Comparison of ENCODE assay signal across 8 mouse cellular contexts in genomic region chr5:120710161-120710825, GRCm38 (mm10). TPM values are rescaled to one million over a fixed set of nuclear protein-coding genes. Genes with fewer than 3 reads are reported as not detected.
DNase-seq lines count a peak whose midpoint lies in the region; ATAC-seq and TF ChIP-seq lines count a peak whose summit lies in the region.

No protein-coding gene starts in this region.

- H3K27ac ChIP-seq in lung, embryonic 16.5 days (ENCODE audit: low read length): no peak overlapping the region
- H3K27ac ChIP-seq in embryonic facial prominence, embryonic 15.5 days (replicated peaks): no peak overlapping the region
- no peak overlapping the region for H3K27ac ChIP-seq in intestine, postnatal 0 days (ENCODE audit: low read depth, low read length)

- H3K36me3 ChIP-seq in lung, embryonic 16.5 days (ENCODE audit: control insufficient read depth, insufficient read depth, low read length): no peaks in the 10 kb centered on the region
- H3K36me3 ChIP-seq in embryonic facial prominence, embryonic 15.5 days: no peaks in the 10 kb centered on the region
- no peaks in the 10 kb centered on the region for H3K36me3 ChIP-seq in intestine, postnatal 0 days (ENCODE audit: control insufficient read depth, insufficient read depth)

- peak; percentile 37 for DNase-seq in embryo, embryonic 10 days (ENCODE audit: low spot score)
- DNase-seq in embryo, embryonic 9.5 days (ENCODE audit: extremely low spot score): no peak
- no peak for DNase-seq in lung, postnatal 14 days
- peak; percentile 49 for DNase-seq in neural tube, embryonic 10.5 days (ENCODE audit: extremely low spot score, low spot score)
- no peak for DNase-seq in urinary bladder, adult 18-20 months (ENCODE audit: low spot score in 2 of 2)

- H3K4me3 ChIP-seq in lung, embryonic 16.5 days (ENCODE audit: low read length): peak overlapping the region; percentile 42
- peak overlapping the region; percentile 50 for H3K4me3 ChIP-seq in embryonic facial prominence, embryonic 15.5 days (replicated peaks)
- H3K4me3 ChIP-seq in intestine, postnatal 0 days (ENCODE audit: low read depth, low read length): peak overlapping the region; percentile 37

- H3K4me2 ChIP-seq in lung, embryonic 16.5 days (ENCODE audit: low read depth, low read length): peak overlapping the region; percentile 60
- peak overlapping the region; percentile 87 for H3K4me2 ChIP-seq in embryonic facial prominence, embryonic 15.5 days (replicated peaks)
- H3K4me2 ChIP-seq in intestine, postnatal 0 days (replicated peaks; ENCODE audit: low read depth): peak overlapping the region; percentile 58

- no peak for TF ChIP-seq CTCF in intestine, postnatal 0 days (IDR thresholded peaks at IDR 0.05; ENCODE audit: low read depth)

- 3% methylated on average over 38 of the region's 40 CpGs for WGBS in lung, embryonic 16.5 days
- WGBS in embryonic facial prominence, embryonic 15.5 days: 4% methylated on average over 40 of the region's 40 CpGs
- 5% methylated on average over 40 of the region's 40 CpGs for WGBS in intestine, postnatal 0 days

- ATAC-seq in lung, embryonic 16.5 days (ENCODE audit: low read depth): peak; percentile 30; the same call in 1 of the 2 replicates
- ATAC-seq in embryonic facial prominence, embryonic 15.5 days (ENCODE audit: insufficient number of reproducible peaks, low FRiP score, low TSS enrichment, low read depth): 0 out of 2 replicates have a peak, but pooled peaks have one; percentile 6
- no peak for ATAC-seq in intestine, postnatal 0 days

- H3K9me3 ChIP-seq in lung, embryonic 16.5 days (ENCODE audit: control insufficient read depth, low read length): no peaks in the 10 kb centered on the region
- no peaks in the 10 kb centered on the region for H3K9me3 ChIP-seq in embryonic facial prominence, embryonic 15.5 days (replicated peaks)
- H3K9me3 ChIP-seq in intestine, postnatal 0 days (ENCODE audit: control insufficient read depth): no peaks in the 10 kb centered on the region

- H3K27me3 ChIP-seq in lung, embryonic 16.5 days (ENCODE audit: control insufficient read depth, insufficient read depth, low read depth, low read length): peaks cover 49% of the 10 kb centered on the region
- H3K27me3 ChIP-seq in embryonic facial prominence, embryonic 15.5 days: peaks cover 66% of the 10 kb centered on the region
- H3K27me3 ChIP-seq in intestine, postnatal 0 days (replicated peaks; ENCODE audit: control insufficient read depth, insufficient read depth, low read length): peaks cover 50% of the 10 kb centered on the region

- H3K9ac ChIP-seq in lung, embryonic 16.5 days (ENCODE audit: low read length): peak overlapping the region; percentile 29; the same call in 1 of the 2 replicates
- H3K9ac ChIP-seq in embryonic facial prominence, embryonic 15.5 days: peak overlapping the region; percentile 28
- peak overlapping the region; percentile 40 for H3K9ac ChIP-seq in intestine, postnatal 0 days (ENCODE audit: low read depth, low read length)

- H3K4me1 ChIP-seq in lung, embryonic 16.5 days (replicated peaks; ENCODE audit: control insufficient read depth, insufficient read depth, low read length): peaks cover 12% of the 10 kb centered on the region
- H3K4me1 ChIP-seq in embryonic facial prominence, embryonic 15.5 days: peaks cover 24% of the 10 kb centered on the region
- no peaks in the 10 kb centered on the region for H3K4me1 ChIP-seq in intestine, postnatal 0 days (replicated peaks; ENCODE audit: control insufficient read depth, insufficient read depth, low read length)

RNA-seq across cellular contexts. Expression of gene Dtx1, which starts 1.4 kb away (rescaled TPM):
- 2.4 and 3.2 TPM in 2 replicates for polyA plus RNA-seq in lung, embryonic 16.5 days (2015; fragmentation: Nextera tagmentation; extraction: Ambion mirVana)
- polyA plus RNA-seq in embryonic facial prominence, embryonic 15.5 days (2015; fragmentation: Nextera tagmentation; extraction: Ambion mirVana): 6.2 and 7.7 TPM in 2 replicates
- polyA plus RNA-seq in intestine, postnatal 0 days (2015; fragmentation: Nextera tagmentation; extraction: Ambion mirVana): 2.3 and 2.5 TPM in 2 replicates

RNA-seq across cellular contexts. Expression of gene Oas2, which starts 39.4 kb away (rescaled TPM):
- polyA plus RNA-seq in lung, embryonic 16.5 days (2015; fragmentation: Nextera tagmentation; extraction: Ambion mirVana): 0.23 and 0.29 TPM in 2 replicates
- polyA plus RNA-seq in embryonic facial prominence, embryonic 15.5 days (2015; fragmentation: Nextera tagmentation; extraction: Ambion mirVana): 0.72 and 1.3 TPM in 2 replicates
- 0.23 and 0.41 TPM in 2 replicates for polyA plus RNA-seq in intestine, postnatal 0 days (2015; fragmentation: Nextera tagmentation; extraction: Ambion mirVana)

Comparison
In these comparisons a context has a peak if more than half of its experiments do, and no peak if none do; other contexts are left out.
1. DNase-seq: peak in embryo, embryonic 10 days (single experiment) and neural tube, embryonic 10.5 days (single experiment); none in embryo, embryonic 9.5 days (single experiment), lung, postnatal 14 days (single experiment) and urinary bladder, adult 18-20 months (0 of 2).
2. Peak in every context shown above with its lines, with median percentiles within 50 percentile points of each other: H3K4me2 ChIP-seq, H3K4me3 ChIP-seq and H3K9ac ChIP-seq.